Mouse (Mus musculus): Measurements from ENCODE around the gene Notch1.

DNA sequence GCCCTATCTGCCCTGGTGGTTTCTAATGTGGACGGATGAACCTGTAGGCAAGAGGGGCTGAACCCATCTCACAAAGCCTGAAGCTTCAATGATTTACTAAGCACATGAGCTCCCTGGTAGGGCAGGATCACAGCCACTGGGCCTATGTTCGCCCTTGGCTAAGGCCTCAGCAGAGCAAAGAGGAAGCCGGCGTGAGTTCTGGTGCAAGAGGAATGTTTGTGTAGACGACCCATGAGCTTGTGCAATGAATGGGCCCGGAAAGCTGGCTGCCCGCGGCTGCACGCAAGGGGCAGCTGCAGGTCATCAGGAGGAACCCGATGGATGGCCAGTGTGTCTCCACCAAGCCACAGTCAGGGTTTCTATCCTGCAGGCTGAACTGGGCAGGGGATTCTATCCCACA is 33.3 kb upstream of the Notch1 start:
- TF ChIP-seq POLR2A (IDR thresholded peaks at IDR 0.05; ENCODE audit: extremely low read depth, insufficient read depth, low read length) (no peak), CTCF (IDR thresholded peaks at IDR 0.05; ENCODE audit: extremely low read depth, insufficient read depth, low read length) (no peak)

All from cortical plate, adult 2 months (tissue).